Mouse (Mus musculus) lung, postnatal 14 days (tissue): ENCODE data around the gene Usp2.

Experiments
- DNase-seq: peaks from one replicate; pipeline ENCODE4 v3.0.0; 2021

Gene Usp2

DNA sequence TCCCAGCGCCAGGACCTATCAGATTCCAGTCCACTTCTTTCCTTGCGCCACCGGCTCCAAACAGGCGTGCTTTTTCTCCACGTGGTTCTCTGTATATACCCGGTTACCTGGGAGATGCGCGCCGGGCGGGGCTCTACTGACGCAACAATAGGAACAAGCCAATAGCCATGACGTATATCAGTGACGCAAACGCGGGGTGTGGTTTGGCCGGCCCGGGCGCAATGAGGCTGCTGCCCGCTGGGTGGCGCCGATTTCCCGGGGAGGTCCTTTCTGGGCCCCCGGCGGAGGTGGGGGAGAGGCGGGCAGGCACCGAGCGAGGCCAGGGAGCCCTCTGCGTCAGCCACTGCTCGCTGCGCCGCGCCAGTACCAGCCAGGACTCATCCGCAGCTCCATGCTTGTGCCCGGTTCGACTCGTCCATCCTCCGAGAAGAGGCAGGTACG, at the start of gene Usp2:
Usp2 (plus strand) TSS at position 237 of the 441 bp plus-strand sequence.
- DNase-seq: peak; percentile 100

DNA sequence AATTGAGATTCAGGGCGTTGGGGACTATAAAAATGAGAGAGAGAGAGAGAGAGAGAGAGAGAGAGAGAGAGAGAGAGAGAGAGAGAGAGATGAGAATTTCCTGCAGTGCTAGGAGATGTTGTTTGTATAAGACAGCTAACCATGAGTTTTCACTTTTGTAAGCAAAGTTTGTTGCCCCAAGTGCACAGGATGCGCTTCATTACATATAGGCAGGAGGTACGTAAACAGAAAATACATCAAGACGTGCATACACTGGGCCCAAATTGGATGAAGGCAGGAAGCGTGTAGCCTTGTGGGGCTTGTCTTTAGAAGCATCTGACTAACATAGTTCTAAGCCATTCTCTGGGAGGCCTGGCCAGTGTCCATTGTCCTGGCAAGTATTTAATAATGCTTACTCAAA, 49.0 kb upstream of the Usp2 start:
- DNase-seq: no peak

DNA sequence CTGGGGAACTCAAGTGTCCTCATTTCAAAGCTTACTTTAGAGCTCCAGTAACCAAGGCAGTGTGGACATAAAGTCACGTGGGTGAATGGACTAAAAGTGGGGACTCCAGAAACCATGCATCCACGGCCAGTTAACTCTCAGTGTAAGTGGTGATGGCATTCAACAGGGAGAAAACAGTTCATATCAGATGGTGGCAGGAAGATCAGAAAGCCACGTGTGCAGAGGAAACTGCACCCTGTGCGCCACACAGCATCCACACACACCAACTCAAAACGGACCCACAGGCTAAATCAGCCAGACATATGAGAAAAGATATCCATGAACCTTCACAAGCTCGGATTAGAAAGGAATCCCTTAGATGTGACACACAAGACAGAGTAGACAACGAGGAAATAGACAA, 46.8 kb upstream of the Usp2 start:
- no peak for DNase-seq

DNA sequence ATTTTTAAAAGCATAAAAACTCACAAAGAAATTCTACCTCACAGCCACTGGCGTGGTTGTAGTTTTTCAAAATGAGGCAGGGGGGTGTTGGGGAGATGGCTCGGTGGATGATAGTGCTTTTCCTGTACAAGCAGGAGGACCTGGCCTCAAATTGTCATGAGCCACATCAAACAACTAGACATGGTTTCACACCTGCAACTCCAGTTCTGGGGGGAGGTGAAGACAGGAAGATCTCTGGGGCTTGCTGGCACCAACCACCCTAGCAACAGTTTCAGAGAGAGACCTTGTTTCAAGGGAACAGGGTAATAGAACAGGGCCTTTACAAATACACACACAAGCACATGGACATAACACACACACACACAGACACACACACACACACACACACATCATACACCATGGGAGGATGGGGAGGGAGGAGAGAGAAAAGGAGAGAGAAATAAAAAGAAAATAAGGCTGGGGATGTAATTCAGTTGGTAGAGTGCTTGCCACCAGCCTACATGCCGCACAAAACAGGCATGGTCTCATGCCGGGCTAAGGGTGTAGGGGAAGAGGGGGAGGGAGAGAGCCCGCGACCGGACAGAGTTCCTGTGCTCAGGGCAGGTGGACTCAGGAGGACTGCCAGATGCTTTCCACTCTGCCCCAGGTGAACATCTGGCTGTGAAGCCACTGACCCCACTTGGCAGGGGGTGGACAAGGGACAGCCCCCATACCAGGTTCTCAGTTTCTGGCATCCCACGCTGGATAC, 44.5 kb upstream of the Usp2 start:
- DNase-seq: no peak

DNA sequence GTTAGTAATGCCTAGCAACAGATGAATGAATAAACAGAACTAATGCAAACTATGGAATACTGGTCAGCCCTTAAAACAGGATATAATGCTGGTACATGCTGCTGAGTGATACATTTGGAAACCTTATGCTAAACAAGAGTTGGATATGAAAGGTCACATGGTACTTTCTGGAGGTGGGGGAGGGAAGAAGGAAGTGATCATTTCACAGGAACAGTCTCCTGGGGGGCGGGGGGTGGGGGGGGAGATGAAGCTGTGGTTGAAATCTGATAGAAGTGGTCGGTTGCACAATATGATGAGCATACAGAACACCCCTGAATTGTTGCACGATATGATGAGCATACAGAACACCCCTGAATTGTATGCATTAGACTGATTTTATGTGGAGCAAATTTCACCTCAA, 42.7 kb upstream of the Usp2 start:
- DNase-seq: no peak

DNA sequence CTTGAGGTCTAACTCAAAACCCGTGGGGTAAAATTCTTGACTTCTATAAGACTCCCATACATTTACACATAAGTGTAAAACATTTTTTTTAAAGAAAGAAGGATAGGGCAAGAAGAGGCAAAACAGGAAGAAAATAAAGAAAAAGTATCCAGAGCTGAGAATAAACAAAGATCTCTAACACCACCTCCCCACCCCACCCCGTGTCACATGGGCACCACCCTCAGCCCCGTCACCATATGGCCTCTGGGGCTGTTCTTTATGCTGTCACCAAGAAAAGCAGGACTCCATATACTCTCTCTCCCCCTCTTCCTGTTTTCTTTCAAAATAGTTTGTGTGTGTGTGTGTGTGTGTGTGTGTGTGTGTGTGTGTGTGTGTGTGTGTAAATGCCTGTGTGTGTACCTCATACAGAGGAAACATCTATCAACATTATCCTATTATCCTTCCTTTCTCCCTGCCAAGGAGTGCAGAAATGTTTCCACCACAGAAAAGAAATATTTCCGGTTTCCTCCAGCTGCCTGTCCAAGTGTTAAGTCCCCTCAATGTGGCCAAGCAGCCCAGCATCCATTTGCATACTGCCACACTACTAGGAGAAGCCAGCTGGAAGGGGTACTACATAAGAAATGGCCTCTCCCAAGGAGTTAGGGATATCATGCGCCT, 37.1 kb upstream of the Usp2 start:
- no peak for DNase-seq

DNA sequence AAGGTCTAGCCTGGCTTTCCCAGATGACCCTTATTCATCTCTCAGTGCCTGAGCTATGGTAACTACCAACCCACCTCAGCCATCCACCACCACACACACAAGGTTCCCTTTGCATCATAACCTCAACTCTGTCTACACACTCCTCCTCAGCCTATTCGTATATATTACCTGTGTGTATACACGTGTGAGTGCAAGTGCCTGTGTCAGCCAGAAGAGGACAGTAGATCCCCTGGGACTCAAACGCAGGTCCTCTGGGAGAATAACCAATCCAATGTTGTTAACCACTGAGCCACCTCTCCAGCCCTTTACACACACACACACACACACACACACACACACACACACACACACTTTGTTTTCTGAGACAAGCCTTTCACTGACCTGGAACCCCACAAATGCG, 36.2 kb upstream of the Usp2 start:
- no peak for DNase-seq

DNA sequence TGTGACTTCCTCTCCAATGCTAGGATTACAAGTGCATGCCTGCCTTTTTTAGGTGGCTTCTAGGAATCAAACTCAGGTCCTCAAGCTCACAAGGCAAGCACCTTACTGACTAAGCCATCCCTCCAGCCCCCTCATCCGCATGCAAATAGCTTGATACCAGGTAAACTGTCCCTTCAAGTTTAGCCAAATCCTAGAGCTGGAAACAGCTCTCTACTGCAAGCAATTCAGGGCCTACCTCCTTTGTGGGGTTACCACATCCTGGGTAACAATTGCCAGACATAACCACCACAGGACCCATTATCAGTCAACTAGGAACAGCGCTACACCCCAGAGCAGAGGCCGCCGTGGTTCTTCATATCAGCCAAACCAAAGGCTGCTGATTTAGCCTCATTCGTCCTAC, 35.7 kb upstream of the Usp2 start:
- DNase-seq: no peak

DNA sequence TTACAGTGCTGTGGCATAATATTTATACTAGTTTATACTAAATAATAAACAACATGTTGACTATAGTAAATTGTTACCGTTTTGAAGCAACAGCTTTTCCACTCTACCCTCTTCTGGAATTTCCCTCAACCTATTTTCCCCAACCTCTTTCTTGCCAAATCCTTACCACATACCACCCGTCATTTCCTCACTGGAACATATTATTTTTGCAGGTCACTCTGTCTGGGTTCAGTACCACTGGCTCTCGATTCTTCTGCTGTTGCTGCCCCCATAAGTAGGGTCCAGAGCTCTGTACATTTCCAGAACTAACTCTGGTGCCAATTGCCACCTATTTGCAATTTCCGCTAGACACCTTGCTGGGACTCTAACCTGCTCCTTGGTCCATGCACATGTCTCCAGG, 34.9 kb upstream of the Usp2 start:
- no peak for DNase-seq

DNA sequence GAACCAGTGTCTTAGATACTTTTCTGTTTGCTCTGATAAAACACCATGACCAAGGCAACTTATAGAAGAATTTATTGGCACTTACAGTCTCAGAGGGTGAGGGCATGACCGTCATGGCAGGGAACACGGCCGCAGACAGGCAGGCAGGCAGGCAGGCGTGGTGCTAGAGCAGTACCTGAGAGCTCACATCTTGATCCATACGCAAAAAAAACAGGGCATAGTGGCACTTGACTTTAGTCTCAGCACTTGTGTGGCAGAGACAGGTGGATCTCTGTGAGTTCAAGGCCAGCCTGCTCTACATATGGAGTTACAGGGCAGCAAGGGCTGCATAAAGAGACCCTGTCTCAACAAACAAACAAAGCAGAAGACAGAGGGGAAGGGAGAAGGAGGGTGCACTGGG, 33.5 kb upstream of the Usp2 start:
- no peak for DNase-seq

DNA sequence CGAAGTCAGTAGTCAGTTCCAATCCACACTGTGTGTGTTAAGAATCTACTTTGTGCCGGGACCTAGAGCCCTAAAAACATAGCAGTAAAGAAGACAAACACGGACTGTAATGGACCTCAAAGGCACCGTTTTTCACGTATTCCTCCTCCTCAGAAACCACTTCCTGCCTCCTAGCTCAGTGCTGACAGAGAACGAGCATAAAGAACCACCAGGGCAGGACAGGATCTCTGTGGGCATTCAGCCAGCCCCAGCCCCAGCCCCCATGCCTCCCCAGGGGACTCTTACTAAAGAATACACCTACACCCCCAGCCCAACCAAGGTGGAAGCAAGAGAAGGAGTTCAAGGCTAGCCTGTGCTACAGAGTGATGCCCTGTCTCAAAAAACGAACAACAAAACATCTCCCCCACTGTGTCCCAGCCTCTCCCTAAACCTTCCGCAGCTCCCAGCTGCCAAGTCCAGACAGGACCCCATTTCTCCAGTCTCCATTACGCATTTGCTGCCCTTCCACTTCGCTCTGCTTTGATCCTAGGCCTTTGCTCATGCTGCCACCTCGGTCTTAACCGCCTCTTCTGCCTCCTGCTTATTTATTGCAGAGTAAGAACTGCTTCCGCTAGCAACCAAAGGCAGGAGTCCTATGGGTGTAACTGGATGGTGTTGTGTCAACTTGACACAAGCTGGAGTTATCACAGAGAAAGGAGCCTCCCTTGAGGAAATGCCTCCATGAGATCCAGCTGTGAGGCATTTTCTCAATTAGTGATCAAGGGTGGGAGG, 32.7 kb upstream of the Usp2 start:
- no peak for DNase-seq

DNA sequence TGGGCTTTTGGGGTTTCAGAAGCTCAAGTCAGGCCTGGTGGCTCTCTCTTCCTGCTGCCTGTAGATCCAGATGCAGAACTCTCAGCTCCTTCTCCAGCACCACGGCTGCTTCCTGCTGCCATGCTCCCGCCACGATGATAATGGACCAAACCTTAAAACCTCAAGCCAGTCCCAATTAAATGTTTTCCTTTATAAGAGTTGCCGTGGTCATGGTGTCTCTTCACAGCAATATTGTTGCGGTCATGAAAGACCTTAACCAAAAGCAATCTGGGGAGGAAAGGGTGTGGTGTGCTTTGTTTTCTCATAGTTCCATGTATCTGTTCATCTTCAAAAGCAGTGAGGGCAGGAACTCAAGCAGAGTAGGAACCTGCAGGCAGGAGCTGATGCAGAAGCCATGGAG, 29.7 kb upstream of the Usp2 start:
- no peak for DNase-seq

DNA sequence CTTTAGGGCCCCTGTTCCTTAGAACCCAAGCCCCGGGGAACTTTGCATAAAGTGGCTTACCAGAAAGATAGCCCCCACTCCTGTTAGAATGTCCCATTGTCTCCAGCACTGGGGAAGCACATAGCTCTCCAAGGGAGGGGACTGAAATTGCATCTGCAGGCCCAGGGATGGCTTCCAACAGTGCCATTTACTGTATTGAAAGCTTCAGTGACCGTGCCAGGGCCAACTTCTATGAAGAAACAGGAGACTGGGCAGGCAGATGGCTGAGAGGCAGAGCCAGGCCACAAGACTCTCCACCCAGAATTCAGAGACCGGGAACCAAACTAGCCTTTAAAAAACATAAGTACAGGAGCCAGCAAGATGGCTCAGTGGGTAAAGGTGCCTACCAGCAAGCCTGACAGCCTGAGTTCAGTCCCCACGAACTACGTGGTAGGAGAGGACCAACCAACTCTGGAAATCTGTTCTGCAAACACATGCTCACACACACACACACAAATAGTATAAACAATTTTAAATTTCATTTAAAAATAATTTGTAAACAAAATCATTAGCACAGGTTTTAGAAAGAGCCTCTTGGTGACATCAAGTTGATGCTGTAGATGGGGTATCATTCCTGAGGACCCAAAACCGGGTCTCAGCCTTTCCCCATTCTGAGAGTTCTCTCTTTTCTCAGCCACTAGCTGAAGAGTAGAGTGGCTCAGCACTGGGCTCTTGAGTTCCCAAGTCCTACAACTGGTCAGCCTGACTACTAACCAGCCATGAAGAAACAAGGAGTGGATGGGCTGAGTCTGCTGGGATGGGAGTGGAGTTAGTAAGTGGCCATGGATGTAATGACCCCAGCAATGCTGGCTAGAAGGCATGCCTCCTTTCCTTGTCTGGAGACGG, 25.1 kb upstream of the Usp2 start:
- DNase-seq: no peak

DNA sequence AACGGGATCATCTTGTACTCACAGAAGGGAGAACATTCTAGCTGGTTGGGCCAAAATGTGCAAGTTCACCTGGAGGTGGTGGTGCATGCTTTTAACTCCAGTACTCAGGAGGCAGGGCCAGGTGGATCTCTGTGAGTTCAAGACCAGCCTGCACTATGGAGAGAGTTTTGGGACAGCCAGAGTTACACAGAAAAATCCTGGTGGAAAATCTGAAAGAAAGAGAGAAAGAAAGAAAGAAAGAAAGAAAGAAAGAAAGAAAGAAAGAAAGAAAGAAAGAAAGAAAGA, 24.5 kb upstream of the Usp2 start:
- no peak for DNase-seq

DNA sequence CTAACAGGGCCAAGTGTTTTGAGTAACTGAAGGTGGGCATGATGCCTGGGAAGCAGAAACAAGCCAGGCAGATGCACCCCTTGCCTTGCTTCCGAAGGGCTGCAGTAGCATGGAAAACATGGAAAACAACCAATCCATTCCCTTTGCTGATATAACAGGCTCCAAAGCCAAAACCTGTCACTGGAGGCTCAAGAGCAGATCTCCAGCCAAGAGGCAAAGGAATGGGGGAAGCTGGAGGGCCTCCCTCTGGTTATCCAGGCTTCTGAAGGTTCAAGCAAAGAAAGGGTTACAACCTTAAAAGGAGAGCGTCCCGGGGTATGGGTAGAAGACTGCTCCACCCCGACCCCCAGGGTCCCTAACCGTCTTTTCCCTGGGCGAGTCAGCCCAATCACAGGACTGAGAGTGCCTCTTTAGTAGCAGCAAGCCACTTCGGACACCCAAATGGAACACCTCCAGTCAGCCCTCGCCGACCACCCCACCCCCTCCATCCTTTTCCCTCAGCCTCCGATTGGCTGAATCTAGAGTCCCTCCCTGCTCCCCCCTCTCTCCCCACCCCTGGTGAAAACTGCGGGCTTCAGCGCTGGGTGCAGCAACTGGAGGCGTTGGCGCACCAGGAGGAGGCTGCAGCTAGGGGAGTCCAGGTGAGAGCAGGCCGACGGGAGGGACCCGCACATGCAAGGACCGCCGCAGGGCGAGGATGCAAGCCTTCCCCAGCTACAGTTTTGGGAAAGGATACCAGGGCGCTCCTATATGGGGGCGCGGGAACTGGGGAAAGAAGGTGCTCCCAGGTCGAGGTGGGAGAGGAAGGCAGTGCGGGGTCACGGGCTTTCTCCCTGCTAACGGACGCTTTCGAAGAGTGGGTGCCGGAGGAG, 23.7 kb upstream of the Usp2 start, which contains the start of gene Thy1:
Thy1 (plus strand) TSS at position 549 of the 872 bp plus-strand sequence.
- DNase-seq: peak; percentile 29

DNA sequence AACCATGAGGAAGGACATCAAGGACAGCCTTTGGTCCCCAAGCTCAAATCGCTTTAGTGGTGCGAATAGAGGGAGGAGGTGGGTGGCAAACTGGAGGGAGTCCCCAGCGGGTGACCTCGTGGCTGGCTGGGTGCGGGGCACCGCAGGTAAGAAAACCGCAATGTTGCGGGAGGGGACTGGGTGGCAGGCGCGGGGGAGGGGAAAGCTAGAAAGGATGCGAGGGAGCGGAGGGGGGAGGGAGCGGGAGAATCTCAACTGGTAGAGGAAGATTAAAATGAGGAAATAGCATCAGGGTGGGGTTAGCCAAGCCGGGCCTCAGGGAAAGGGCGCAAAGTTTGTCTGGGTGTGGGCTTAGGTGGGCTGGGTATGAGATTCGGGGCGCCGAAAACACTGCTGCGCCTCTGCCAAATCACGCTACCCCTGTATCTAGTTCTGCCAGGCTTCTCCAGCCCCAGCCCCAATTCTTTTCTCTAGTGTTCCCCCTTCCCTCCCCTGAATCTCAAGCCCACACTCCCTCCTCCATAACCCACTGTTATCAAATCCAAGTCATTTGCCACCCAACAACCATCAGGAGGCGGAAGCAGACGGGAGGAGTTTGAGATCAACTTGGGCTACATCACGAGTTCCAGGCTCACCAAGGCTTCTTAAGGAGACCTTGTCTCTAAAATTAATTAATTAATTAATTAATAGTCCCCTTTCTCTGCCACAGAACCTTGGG, 23.0 kb upstream of the Usp2 start:
- no peak for DNase-seq

DNA sequence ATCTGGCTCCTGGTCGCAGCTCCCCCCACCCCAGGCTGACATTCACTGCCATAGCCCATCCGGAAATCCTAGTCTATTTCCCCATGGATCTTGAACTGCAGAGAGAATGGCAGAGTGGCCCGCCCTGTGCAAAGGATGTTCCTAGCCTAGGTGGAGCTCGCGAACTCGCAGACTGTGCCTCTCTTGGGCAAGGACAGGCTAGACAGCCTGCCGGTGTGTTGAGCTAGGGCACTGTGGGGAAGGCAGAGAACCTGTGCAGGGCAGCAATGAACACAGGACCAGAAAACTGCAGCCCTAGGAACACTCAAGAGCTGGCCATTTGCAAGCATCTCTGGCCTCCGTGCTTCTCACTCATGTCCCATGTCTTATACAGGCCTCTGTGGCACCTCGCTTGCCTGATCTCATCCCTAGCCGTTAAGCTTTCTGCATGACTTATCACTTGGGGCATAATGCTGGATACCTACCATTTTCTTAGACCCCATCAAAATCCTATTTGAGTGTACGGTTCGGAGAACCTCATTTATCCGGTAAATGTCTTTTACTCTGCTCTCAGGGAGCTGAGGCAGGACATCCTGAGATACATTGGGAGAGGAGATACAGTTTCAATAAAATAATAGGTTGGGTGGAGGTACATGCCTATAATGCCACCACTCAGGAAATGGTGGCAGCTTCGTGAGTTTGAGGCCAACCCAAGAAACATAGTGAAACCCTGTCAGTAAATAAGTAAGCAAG, 22.2 kb upstream of the Usp2 start:
- no peak for DNase-seq

DNA sequence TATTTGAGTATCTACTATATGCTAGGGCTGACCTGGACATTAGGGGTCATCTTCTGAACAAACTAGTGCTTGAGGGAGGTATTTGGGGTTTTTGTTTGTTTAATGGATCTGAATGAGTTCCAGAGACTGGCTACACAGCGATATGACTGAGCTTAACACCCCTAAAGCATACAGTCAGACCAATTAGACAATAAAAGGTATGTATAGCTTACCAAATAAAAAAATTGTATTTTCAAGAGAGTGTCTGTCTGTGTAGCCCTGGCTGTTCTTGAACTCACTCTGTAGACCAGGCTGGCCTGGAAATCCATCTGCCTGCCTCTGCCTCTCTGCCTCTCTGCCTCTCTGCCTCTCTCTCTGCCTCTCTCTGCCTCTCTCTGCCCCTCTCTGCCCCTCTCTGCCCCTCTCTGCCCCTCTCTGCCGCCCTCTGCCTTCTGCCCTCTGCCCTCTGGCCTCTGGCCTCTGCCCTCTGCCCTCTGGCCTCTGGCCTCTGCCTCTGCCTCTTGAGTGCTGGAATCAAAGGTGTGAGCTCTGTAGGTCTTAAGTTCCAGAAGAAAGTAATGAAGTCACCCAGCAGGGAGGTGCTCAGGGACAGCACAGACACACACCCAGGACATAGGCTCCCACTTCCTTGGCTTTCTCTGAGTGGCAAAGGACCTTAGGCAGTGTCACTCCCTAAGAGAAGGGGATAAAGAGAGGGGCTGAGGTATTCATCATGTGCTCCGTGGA, 21.5 kb upstream of the Usp2 start:
- no peak for DNase-seq

DNA sequence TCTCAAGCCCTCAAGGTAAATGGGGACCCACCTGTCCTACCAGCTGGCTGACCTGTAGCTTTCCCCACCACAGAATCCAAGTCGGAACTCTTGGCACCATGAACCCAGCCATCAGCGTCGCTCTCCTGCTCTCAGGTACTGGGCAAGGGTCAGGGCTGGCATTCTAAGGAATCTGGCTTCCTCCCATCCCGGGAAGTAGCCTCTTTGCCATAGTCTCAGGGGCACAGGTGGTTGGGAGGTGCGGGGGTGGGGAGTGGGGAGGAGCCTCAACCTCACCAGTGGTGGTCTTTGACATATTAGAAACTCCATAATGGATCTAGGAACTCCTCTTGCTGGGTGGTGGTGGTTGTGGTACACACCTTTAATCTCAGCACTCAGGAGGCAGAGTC, 20.9 kb upstream of the Usp2 start:
- DNase-seq: no peak

DNA sequence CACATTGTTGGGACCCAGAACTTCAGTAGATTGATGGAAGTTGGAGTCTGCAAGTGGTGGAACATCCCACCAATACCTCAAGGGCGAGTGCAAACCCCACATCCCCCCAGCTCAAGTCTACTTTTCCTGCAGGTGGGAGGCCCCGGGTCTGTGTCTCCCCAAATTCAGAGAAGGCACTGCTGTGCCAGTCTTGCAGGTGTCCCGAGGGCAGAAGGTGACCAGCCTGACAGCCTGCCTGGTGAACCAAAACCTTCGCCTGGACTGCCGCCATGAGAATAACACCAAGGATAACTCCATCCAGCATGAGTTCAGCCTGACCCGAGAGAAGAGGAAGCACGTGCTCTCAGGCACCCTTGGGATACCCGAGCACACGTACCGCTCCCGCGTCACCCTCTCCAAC, 20.4 kb upstream of the Usp2 start:
- DNase-seq: no peak
